ENCODE assay signal across 21 mouse cellular contexts in the genomic region with DNA sequence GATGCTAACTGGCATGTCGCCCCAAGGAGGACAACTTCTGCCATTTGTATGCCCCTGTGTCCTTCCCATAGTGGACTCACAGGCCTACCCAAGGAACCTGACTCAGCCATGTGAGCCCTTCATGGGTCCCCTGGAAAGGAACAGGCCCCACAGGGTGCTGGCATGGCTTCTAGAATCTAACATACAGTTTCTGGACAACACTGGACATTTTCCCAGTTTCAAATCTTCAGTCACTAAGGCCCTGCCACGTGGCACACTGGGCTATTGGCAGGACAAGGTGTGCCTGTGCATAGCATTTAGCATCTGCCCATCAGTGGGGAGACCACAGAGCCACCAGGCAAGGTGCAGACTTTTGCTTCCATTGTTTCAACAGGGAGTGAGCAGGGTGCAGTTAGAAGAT. TPM values are rescaled to one million over a fixed set of nuclear protein-coding genes. Genes with fewer than 3 reads are reported as not detected.
DNase-seq lines count a peak whose midpoint lies in the region; ATAC-seq and TF ChIP-seq lines count a peak whose summit lies in the region.
"Had no signal": no experiment of that assay in that cellular context is flagged by ENCODE, and none has a peak within 500 bp of the region (broad histone marks: within the 10 kb centered on the region; RNA-seq: fewer than 3 reads in every experiment).

No protein-coding gene starts in this region.

- H3K36me3 ChIP-seq in heart, embryonic 16.5 days (ENCODE audit: control insufficient read depth, insufficient read depth): peaks cover 11% of the 10 kb centered on the region
- no peaks in the 10 kb centered on the region for H3K36me3 ChIP-seq in heart, embryonic 11.5 days (ENCODE audit: control insufficient read depth, insufficient read depth, low read length)
- H3K36me3 ChIP-seq: midbrain, embryonic 10.5 days had no signal

- H3K27me3 ChIP-seq in heart, embryonic 16.5 days (ENCODE audit: control insufficient read depth, insufficient read depth, low read length): no peaks in the 10 kb centered on the region
- no peaks in the 10 kb centered on the region for H3K27me3 ChIP-seq in heart, embryonic 11.5 days (ENCODE audit: control insufficient read depth, insufficient read depth, low read length)
- H3K27me3 ChIP-seq: CH12.LX; intestine, embryonic 15.5 days; limb, embryonic 12.5 days; liver, embryonic 15.5 days had no signal

- DNase-seq in cerebellum, adult 8-10 months: peak; percentile 24
- no peak for DNase-seq in cerebellum, adult 11-12 months
- DNase-seq in left cerebral cortex, adult 2 months (ENCODE audit: extremely low spot score in 1 of 2, low spot score in 2 of 2): no peak
- no peak for DNase-seq in left cerebral cortex, postnatal 4 days
- DNase-seq: adrenal gland, postnatal 36 days; gastrocnemius, postnatal 36 days; kidney, postnatal 36 days; layer of hippocampus, adult 9-11 months; retina, postnatal 1 day; right cerebral cortex, postnatal 4 days; thymus, postnatal 25 days had no signal

- no peak for TF ChIP-seq CTCF in left cerebral cortex, adult 2 months (IDR thresholded peaks at IDR 0.05)

- H3K4me2 ChIP-seq in heart, embryonic 16.5 days (ENCODE audit: low read depth, low read length): no peak overlapping the region
- H3K4me2 ChIP-seq in heart, embryonic 11.5 days: no peak overlapping the region
- H3K4me2 ChIP-seq: intestine, embryonic 15.5 days; liver, embryonic 15.5 days had no signal

- no peak for ATAC-seq in heart, embryonic 16.5 days (replicated peaks; ENCODE audit: extremely low read depth, insufficient read depth, low FRiP score)
- no peak for ATAC-seq in heart, embryonic 11.5 days (replicated peaks; ENCODE audit: insufficient number of reproducible peaks, low FRiP score, low TSS enrichment)
- ATAC-seq in CD4-positive, CD25-positive, alpha-beta regulatory T cell, adult 4 months: no peak
- ATAC-seq: intestine, embryonic 15.5 days had no signal

- H3K9me3 ChIP-seq in heart, embryonic 16.5 days (replicated peaks; ENCODE audit: control insufficient read depth, low read length): no peaks in the 10 kb centered on the region
- no peaks in the 10 kb centered on the region for H3K9me3 ChIP-seq in heart, embryonic 11.5 days (replicated peaks; ENCODE audit: control insufficient read depth, low read length)
- H3K9me3 ChIP-seq: forebrain, embryonic 13.5 days; intestine, embryonic 15.5 days; limb, embryonic 12.5 days; liver, embryonic 15.5 days; midbrain, embryonic 10.5 days had no signal

- no peak overlapping the region for H3K4me3 ChIP-seq in heart, embryonic 16.5 days (ENCODE audit: low read length)
- no peak overlapping the region for H3K4me3 ChIP-seq in heart, embryonic 11.5 days (ENCODE audit: low read depth, low read length)
- no peak overlapping the region for H3K4me3 ChIP-seq in left cerebral cortex, adult 2 months
- H3K4me3 ChIP-seq: forebrain, embryonic 13.5 days; intestine, embryonic 15.5 days; limb, embryonic 12.5 days; liver, embryonic 15.5 days had no signal

- H3K4me1 ChIP-seq in heart, embryonic 16.5 days (ENCODE audit: control insufficient read depth, insufficient read depth, low read length): peaks cover 33% of the 10 kb centered on the region
- peaks cover 19% of the 10 kb centered on the region for H3K4me1 ChIP-seq in heart, embryonic 11.5 days (ENCODE audit: control insufficient read depth, insufficient read depth, low read length)

- 81% methylated on average over 2 of the region's 2 CpGs for WGBS in heart, embryonic 16.5 days
- 79% methylated on average over 2 of the region's 2 CpGs for WGBS in heart, embryonic 11.5 days (ENCODE audit: insufficient replicate concordance)

- intact Hi-C loops in left cerebral cortex, adult 2 months (cut with DNase I): loop anchor here (5.0 kb wide), 1 partner anchor 53 kb away; no protein-coding TSS in a partner anchor
- intact Hi-C loops in left cerebral cortex, postnatal 4 days (cut with DNase I): loop anchor here (5.0 kb wide), 1 partner anchor 172 kb away; no protein-coding TSS in a partner anchor

- 0 out of 2 replicates have a peak overlapping the region, but pooled peaks have one; percentile 5 for H3K9ac ChIP-seq in heart, embryonic 16.5 days (ENCODE audit: low read length)
- H3K9ac ChIP-seq in heart, embryonic 11.5 days (ENCODE audit: low read depth, low read length): no peak overlapping the region
- H3K9ac ChIP-seq: intestine, embryonic 15.5 days; limb, embryonic 12.5 days; liver, embryonic 15.5 days had no signal

- no peak overlapping the region for H3K27ac ChIP-seq in heart, embryonic 16.5 days (ENCODE audit: low read length)
- H3K27ac ChIP-seq in heart, embryonic 11.5 days (ENCODE audit: low read depth, low read length): no peak overlapping the region
- H3K27ac ChIP-seq in left cerebral cortex, adult 2 months: peak overlapping the region; percentile 58
- H3K27ac ChIP-seq: intestine, embryonic 15.5 days; liver, embryonic 15.5 days; macrophage had no signal

RNA-seq across cellular contexts. Expression of gene Spsb1, which starts 24.0 kb away (rescaled TPM):
- polyA plus RNA-seq in heart, embryonic 16.5 days (2015; fragmentation: Nextera tagmentation; extraction: Ambion mirVana): 10.5 and 12.4 TPM in 2 replicates
- polyA plus RNA-seq in heart, embryonic 11.5 days (2014; fragmentation: Nextera tagmentation; extraction: Ambion mirVana): 4.7 and 5.6 TPM in 2 replicates
- total RNA-seq in left cerebral cortex, adult 2 months (2021): 10 to 100 TPM; 15.2 to 17.5 TPM
- 10 to 100 TPM; 13.9 to 15.3 TPM for total RNA-seq in left cerebral cortex, postnatal 4 days (2021)
- polyA plus RNA-seq in CD4-positive, CD25-positive, alpha-beta regulatory T cell, adult 4 months (2017; shearing (Covaris generic)): 1 to 10 TPM; 4.5 to 7.9 TPM

RNA-seq across cellular contexts. Expression of gene H6pd, which starts 30.0 kb away (rescaled TPM):
- 11.4 and 14.6 TPM in 2 replicates for polyA plus RNA-seq in heart, embryonic 16.5 days (2015; fragmentation: Nextera tagmentation; extraction: Ambion mirVana)
- 4.8 and 6.2 TPM in 2 replicates for polyA plus RNA-seq in heart, embryonic 11.5 days (2014; fragmentation: Nextera tagmentation; extraction: Ambion mirVana)
- 10 to 100 TPM; 11.6 to 16.0 TPM for total RNA-seq in left cerebral cortex, adult 2 months (2021)
- 10 to 100 TPM; 11.7 to 13.8 TPM for total RNA-seq in left cerebral cortex, postnatal 4 days (2021)
- polyA plus RNA-seq in CD4-positive, CD25-positive, alpha-beta regulatory T cell, adult 4 months (2017; shearing (Covaris generic)): 1 to 10 TPM; 4.1 to 4.4 TPM
